Mouse (Mus musculus): ENCODE measurements at regions not wholly inside any gene's neighbourhood (a gene's known extent, or its start where the extent isn't known, plus 50 kb on each side); places are given as distances from the start of the nearest gene placed in this dataset.

GRCm38 (mm10) chr17:83015656-83016055 is 199.4 kb upstream of the Pkdcc start:
- Histone ChIP-seq H3K4me2 (ENCODE audit: low read depth, low read length) (no peak overlapping the region), H3K4me3 (ENCODE audit: low read depth, low read length) (no peak overlapping the region), H3K36me3 (replicated peaks; ENCODE audit: insufficient read depth, low read length) (no peaks in the 10 kb centered on the region), H3K27me3 (ENCODE audit: insufficient read depth, low read length) (no peaks in the 10 kb centered on the region), H3K9ac (replicated peaks) (no peak overlapping the region), H3K4me1 (ENCODE audit: insufficient read depth) (no peaks in the 10 kb centered on the region), H3K27ac (ENCODE audit: low read depth) (no peak overlapping the region), H3K9me3 (ENCODE audit: low read length) (no peaks in the 10 kb centered on the region)
- no peak for DNase-seq
- 47% methylated on average over 2 of the region's 2 CpGs for WGBS (ENCODE audit: insufficient replicate concordance)
- no peak for ATAC-seq
- TF ChIP-seq EP300 (IDR thresholded peaks at IDR 0.05; ENCODE audit: low read depth): no peak
- TF ChIP-seq CTCF (IDR thresholded peaks at IDR 0.05; ENCODE audit: low read depth): no peak

GRCm38 (mm10) chr17:83016936-83017335 is 198.2 kb upstream of the Pkdcc start:
- Histone ChIP-seq H3K9ac (replicated peaks) (no peak overlapping the region), H3K4me2 (ENCODE audit: low read depth, low read length) (no peak overlapping the region), H3K4me3 (ENCODE audit: low read depth, low read length) (no peak overlapping the region), H3K27ac (ENCODE audit: low read depth) (no peak overlapping the region), H3K27me3 (ENCODE audit: insufficient read depth, low read length) (no peaks in the 10 kb centered on the region), H3K4me1 (ENCODE audit: insufficient read depth) (no peaks in the 10 kb centered on the region), H3K36me3 (replicated peaks; ENCODE audit: insufficient read depth, low read length) (no peaks in the 10 kb centered on the region), H3K9me3 (ENCODE audit: low read length) (no peaks in the 10 kb centered on the region)
- WGBS (ENCODE audit: insufficient replicate concordance): 85% methylated on average over 5 of the region's 5 CpGs
- ATAC-seq (no peak), DNase-seq (no peak)
- TF ChIP-seq EP300 (IDR thresholded peaks at IDR 0.05; ENCODE audit: low read depth) (no peak), CTCF (IDR thresholded peaks at IDR 0.05; ENCODE audit: low read depth) (no peak)

- Histone ChIP-seq H3K9ac (replicated peaks) (no peak overlapping the region), H3K4me1 (ENCODE audit: insufficient read depth) (no peaks in the 10 kb centered on the region), H3K9me3 (ENCODE audit: low read length) (no peaks in the 10 kb centered on the region), H3K36me3 (replicated peaks; ENCODE audit: insufficient read depth, low read length) (no peaks in the 10 kb centered on the region), H3K4me3 (ENCODE audit: low read depth, low read length) (no peak overlapping the region), H3K27me3 (ENCODE audit: insufficient read depth, low read length) (no peaks in the 10 kb centered on the region), H3K27ac (ENCODE audit: low read depth) (no peak overlapping the region), H3K4me2 (ENCODE audit: low read depth, low read length) (no peak overlapping the region)
- DNase-seq (no peak), ATAC-seq (no peak)
- 55% methylated on average over 5 of the region's 5 CpGs for WGBS (ENCODE audit: insufficient replicate concordance)
- no peak for TF ChIP-seq CTCF (IDR thresholded peaks at IDR 0.05; ENCODE audit: low read depth)
- no peak for TF ChIP-seq EP300 (IDR thresholded peaks at IDR 0.05; ENCODE audit: low read depth)
Measured at GRCm38 (mm10) chr17:83019267-83019666, 195.8 kb upstream of the Pkdcc start.

- H3K27ac ChIP-seq (ENCODE audit: low read depth): no peak overlapping the region
- H3K9ac ChIP-seq (replicated peaks): no peak overlapping the region
- no peak overlapping the region for H3K4me3 ChIP-seq (ENCODE audit: low read depth, low read length)
- H3K9me3 ChIP-seq (ENCODE audit: low read length): no peaks in the 10 kb centered on the region
- TF ChIP-seq CTCF (IDR thresholded peaks at IDR 0.05; ENCODE audit: low read depth) (no peak), EP300 (IDR thresholded peaks at IDR 0.05; ENCODE audit: low read depth) (no peak)
- H3K36me3 ChIP-seq (replicated peaks; ENCODE audit: insufficient read depth, low read length): no peaks in the 10 kb centered on the region
- H3K4me2 ChIP-seq (ENCODE audit: low read depth, low read length): no peak overlapping the region
- DNase-seq (no peak), ATAC-seq (no peak)
- H3K27me3 ChIP-seq (ENCODE audit: insufficient read depth, low read length): no peaks in the 10 kb centered on the region
- 74% methylated on average over 10 of the region's 10 CpGs for WGBS (ENCODE audit: insufficient replicate concordance)
- peaks cover under 1% of the 10 kb centered on the region; the same call in 1 of the 2 replicates for H3K4me1 ChIP-seq (ENCODE audit: insufficient read depth)
Measured at GRCm38 (mm10) chr17:83020576-83020975, 194.5 kb upstream of the Pkdcc start.

- H3K4me2 ChIP-seq (ENCODE audit: low read depth, low read length): no peak overlapping the region
- no peaks in the 10 kb centered on the region for H3K27me3 ChIP-seq (ENCODE audit: insufficient read depth, low read length)
- 15% methylated on average over 5 of the region's 5 CpGs for WGBS (ENCODE audit: insufficient replicate concordance)
- H3K9me3 ChIP-seq (ENCODE audit: low read length): no peaks in the 10 kb centered on the region
- H3K27ac ChIP-seq (ENCODE audit: low read depth): no peak overlapping the region
- H3K4me3 ChIP-seq (ENCODE audit: low read depth, low read length): no peak overlapping the region
- H3K9ac ChIP-seq (replicated peaks): no peak overlapping the region
- ATAC-seq (peak; percentile 93), DNase-seq (peak; percentile 81)
- TF ChIP-seq EP300 (IDR thresholded peaks at IDR 0.05; ENCODE audit: low read depth): peak; percentile 28; the same call in 1 of the 2 replicates
- peak; percentile 94 for TF ChIP-seq CTCF (IDR thresholded peaks at IDR 0.05; ENCODE audit: low read depth)
- peaks cover 3% of the 10 kb centered on the region; the same call in 1 of the 2 replicates for H3K4me1 ChIP-seq (ENCODE audit: insufficient read depth)
- H3K36me3 ChIP-seq (replicated peaks; ENCODE audit: insufficient read depth, low read length): no peaks in the 10 kb centered on the region
Measured at GRCm38 (mm10) chr17:83025340-83025816, 189.7 kb upstream of the Pkdcc start.

- ATAC-seq (no peak), DNase-seq (no peak)
- WGBS (ENCODE audit: insufficient replicate concordance): 67% methylated on average over 6 of the region's 6 CpGs
- Histone ChIP-seq H3K9me3 (ENCODE audit: low read length) (no peaks in the 10 kb centered on the region), H3K4me1 (ENCODE audit: insufficient read depth) (no peaks in the 10 kb centered on the region), H3K4me2 (ENCODE audit: low read depth, low read length) (no peak overlapping the region), H3K9ac (replicated peaks) (no peak overlapping the region), H3K4me3 (ENCODE audit: low read depth, low read length) (no peak overlapping the region), H3K36me3 (replicated peaks; ENCODE audit: insufficient read depth, low read length) (no peaks in the 10 kb centered on the region), H3K27ac (ENCODE audit: low read depth) (no peak overlapping the region), H3K27me3 (ENCODE audit: insufficient read depth, low read length) (no peaks in the 10 kb centered on the region)
- TF ChIP-seq EP300 (IDR thresholded peaks at IDR 0.05; ENCODE audit: low read depth) (no peak), CTCF (IDR thresholded peaks at IDR 0.05; ENCODE audit: low read depth) (no peak)
Measured at GRCm38 (mm10) chr17:83034914-83035573, 180.0 kb upstream of the Pkdcc start.

Measured in liver, postnatal 0 days (tissue).